Mouse (Mus musculus) liver, adult 2 months (tissue): ENCODE measurements at regions not wholly inside any gene's neighbourhood (a gene's known extent, or its start where the extent isn't known, plus 50 kb on each side); places are given as distances from the start of the nearest gene placed in this dataset.

Experiments
- DNase-seq: peaks from one replicate; pipeline ENCODE4 v3.0.0-alpha.2; 2011; ENCODE audit warnings: low read depth, low spot score; ENCODE audit errors: extremely low read depth
- H3K27ac ChIP-seq: fragments of 200-500 bp; replicated peaks from 2 replicates; pipeline ENCODE4 v1.5.1; 2012; ENCODE audit warnings: low read depth, mild to moderate bottlenecking, control low read depth, inconsistent platforms, low read length; ENCODE audit not compliant: insufficient read depth
- H3K27me3 ChIP-seq: fragments of 200-500 bp; 2 replicates; pipeline ENCODE4 v1.6.1; 2012; ENCODE audit warnings: mild to moderate bottlenecking, moderate library complexity, low read length, inconsistent platforms; ENCODE audit not compliant: control insufficient read depth, insufficient read depth
- H3K36me3 ChIP-seq: fragments of 200-500 bp; 2 replicates; pipeline ENCODE4 v1.6.1; 2012; ENCODE audit warnings: low read length, inconsistent platforms; ENCODE audit not compliant: control insufficient read depth, insufficient read depth
- H3K4me1 ChIP-seq: fragments of 200-500 bp; 2 replicates; pipeline ENCODE4 v1.6.1; 2011; ENCODE audit warnings: low read length; ENCODE audit not compliant: control insufficient read depth, insufficient read depth
- H3K4me3 ChIP-seq: fragments of 200-500 bp; 2 replicates; pipeline ENCODE4 v1.5.1; 2011; ENCODE audit warnings: low read depth, mild to moderate bottlenecking, control low read depth, low read length, moderate library complexity; ENCODE audit not compliant: insufficient read depth
- H3K79me2 ChIP-seq: fragments of 200-500 bp; 2 replicates; pipeline ENCODE4 v1.6.1; 2012; ENCODE audit warnings: inconsistent platforms, mild to moderate bottlenecking, low read length, moderate library complexity; ENCODE audit not compliant: control insufficient read depth, insufficient read depth
- H3K9ac ChIP-seq: fragments of 200-500 bp; 2 replicates; pipeline ENCODE4 v1.6.1; 2012; ENCODE audit warnings: low read depth, mild to moderate bottlenecking, control low read depth, inconsistent platforms, low read length
- CTCF ChIP-seq: fragments of 200-500 bp; IDR thresholded peaks from 2 replicates; pipeline ENCODE4 v1.5.1; 2011; ENCODE audit warnings: low read depth, low read length, control low read depth
- POLR2A ChIP-seq: fragments of 200-500 bp; IDR thresholded peaks from 2 replicates; pipeline ENCODE4 v1.6.1; 2011; ENCODE audit warnings: low read length, control low read depth; ENCODE audit not compliant: insufficient read depth; ENCODE audit errors: extremely low read depth
- WGBS: fragments of 180-500 bp; shearing (Covaris S2); methylation state at CpG from one replicate; pipeline ENCODE4 v1.1.7; 2018; 5-methylcytosine and 5-hydroxymethylcytosine counted together

DNA sequence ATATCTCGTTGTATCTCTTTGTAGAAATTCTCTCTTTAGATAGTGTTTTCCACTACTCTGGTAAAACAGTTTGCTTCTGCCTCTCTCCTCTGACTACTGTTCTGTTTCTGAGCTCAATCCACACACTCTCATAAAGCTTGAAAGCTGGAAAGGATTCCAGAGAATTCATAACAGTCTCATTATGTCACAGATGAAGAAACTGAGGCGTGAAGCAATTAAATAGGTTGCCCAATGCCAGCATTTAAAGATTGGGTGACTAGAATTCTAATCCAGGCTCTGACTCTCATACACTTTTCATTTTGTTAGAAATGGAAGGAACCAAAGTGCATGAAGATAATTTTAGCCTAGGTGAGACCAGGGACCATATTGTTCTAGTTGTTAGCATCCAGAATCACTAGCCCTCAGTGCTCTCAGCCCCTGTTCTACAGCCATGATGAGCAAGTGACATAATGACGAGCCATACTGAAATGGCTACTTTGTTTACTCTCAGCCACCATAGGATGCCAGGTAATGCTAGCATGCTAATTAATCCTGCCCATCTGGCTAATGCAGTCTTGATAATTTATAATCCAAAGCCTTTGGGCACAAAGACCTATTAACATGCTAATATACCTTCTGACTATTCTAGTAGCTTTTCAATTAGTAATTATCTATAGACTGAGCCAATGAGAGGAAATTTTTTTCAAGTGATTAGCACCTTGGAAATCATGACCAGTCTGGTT lies 341.7 kb downstream of the Sec23a start:
- Histone ChIP-seq H3K4me3 (no peak overlapping the region), H3K9ac (no peak overlapping the region), H3K27me3 (no peaks in the 10 kb centered on the region), H3K4me1 (no peaks in the 10 kb centered on the region), H3K27ac (no peak overlapping the region), H3K36me3 (no peaks in the 10 kb centered on the region), H3K79me2 (no peaks in the 10 kb centered on the region)
- WGBS: 72% methylated on average over 3 of the region's 3 CpGs
- TF ChIP-seq POLR2A (no peak), CTCF (no peak)
- DNase-seq: no peak

DNA sequence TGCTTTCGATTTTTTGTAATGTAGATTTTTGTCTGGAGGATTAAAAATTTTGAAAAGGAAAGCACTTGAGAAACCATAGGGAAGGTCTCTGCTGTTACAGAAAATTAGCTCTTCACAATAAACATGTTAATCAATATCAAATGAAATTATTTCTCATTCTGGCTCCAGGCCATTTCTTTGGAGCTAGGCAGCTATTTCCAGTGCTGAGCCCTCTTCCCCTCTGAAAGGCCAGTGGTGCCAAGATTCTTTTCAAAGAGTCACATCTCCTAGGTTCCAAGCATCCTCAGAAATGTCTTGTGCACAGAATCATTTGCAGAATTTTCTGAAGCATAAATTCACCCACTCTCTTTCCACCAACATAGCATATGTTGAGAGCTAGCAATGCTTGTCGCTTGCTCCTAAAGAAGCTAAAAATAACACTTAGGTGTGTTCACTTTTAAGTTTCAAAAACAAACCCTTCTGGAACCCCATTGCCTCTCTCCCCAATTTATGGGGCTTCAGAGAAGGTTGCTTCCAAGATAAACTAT lies 357.2 kb downstream of the Sec23a start:
- Histone ChIP-seq H3K27me3 (no peaks in the 10 kb centered on the region), H3K9ac (no peak overlapping the region), H3K79me2 (no peaks in the 10 kb centered on the region), H3K4me3 (no peak overlapping the region), H3K27ac (no peak overlapping the region), H3K36me3 (no peaks in the 10 kb centered on the region), H3K4me1 (no peaks in the 10 kb centered on the region)
- 86% methylated on average over 2 of the region's 2 CpGs for WGBS
- no peak for DNase-seq
- TF ChIP-seq POLR2A: no peak
- TF ChIP-seq CTCF: no peak

DNA sequence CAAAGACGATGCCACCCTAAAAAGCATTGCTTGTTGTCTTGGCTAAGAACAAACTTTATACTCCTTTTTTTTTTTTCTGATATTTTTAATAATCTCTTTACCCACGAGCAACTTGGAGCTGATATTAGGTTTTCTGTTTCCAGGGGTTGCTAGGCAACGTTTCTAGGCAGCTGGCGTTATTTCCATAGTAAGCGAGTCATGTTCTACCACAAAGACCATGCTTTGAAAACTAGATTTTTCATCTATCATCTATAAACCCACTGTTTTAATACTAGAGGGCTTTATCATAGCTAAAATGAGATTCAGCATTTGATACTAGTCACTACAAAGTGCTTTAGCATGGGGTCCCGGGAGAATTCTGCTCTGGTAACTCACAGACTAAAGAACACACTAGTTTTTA lies 358.1 kb downstream of the Sec23a start:
- Histone ChIP-seq H3K36me3 (no peaks in the 10 kb centered on the region), H3K4me3 (no peak overlapping the region), H3K27ac (no peak overlapping the region), H3K9ac (no peak overlapping the region), H3K4me1 (no peaks in the 10 kb centered on the region), H3K79me2 (no peaks in the 10 kb centered on the region), H3K27me3 (no peaks in the 10 kb centered on the region)
- TF ChIP-seq CTCF: no peak
- no peak for TF ChIP-seq POLR2A
- no peak for DNase-seq
- 83% methylated on average over 6 of the region's 6 CpGs for WGBS

- no peaks in the 10 kb centered on the region for H3K79me2 ChIP-seq
- WGBS: 74% methylated on average over 6 of the region's 6 CpGs
- no peak overlapping the region for H3K4me3 ChIP-seq
- no peak overlapping the region for H3K27ac ChIP-seq
- no peaks in the 10 kb centered on the region for H3K27me3 ChIP-seq
- TF ChIP-seq CTCF: no peak
- TF ChIP-seq POLR2A: no peak
- no peaks in the 10 kb centered on the region for H3K4me1 ChIP-seq
- H3K36me3 ChIP-seq: no peaks in the 10 kb centered on the region
- no peak for DNase-seq
- H3K9ac ChIP-seq: no peak overlapping the region
Observed at GRCm38 (mm10) chr12:58653222-58653621, 358.6 kb downstream of the Sec23a start.

GRCm38 (mm10) chr12:58652701-58653100 lies 359.1 kb downstream of the Sec23a start:
- Histone ChIP-seq H3K79me2 (no peaks in the 10 kb centered on the region), H3K27me3 (no peaks in the 10 kb centered on the region), H3K4me1 (no peaks in the 10 kb centered on the region), H3K9ac (no peak overlapping the region), H3K36me3 (no peaks in the 10 kb centered on the region), H3K27ac (no peak overlapping the region), H3K4me3 (no peak overlapping the region)
- no peak for DNase-seq
- 94% methylated on average over 4 of the region's 4 CpGs for WGBS
- TF ChIP-seq CTCF (no peak), POLR2A (no peak)

- H3K9ac ChIP-seq: no peak overlapping the region
- H3K36me3 ChIP-seq: no peaks in the 10 kb centered on the region
- H3K27me3 ChIP-seq: no peaks in the 10 kb centered on the region
- H3K4me3 ChIP-seq: no peak overlapping the region
- WGBS: 55% methylated on average over 4 of the region's 4 CpGs
- no peak overlapping the region for H3K27ac ChIP-seq
- no peak for DNase-seq
- no peak for TF ChIP-seq CTCF
- TF ChIP-seq POLR2A: no peak
- no peaks in the 10 kb centered on the region for H3K79me2 ChIP-seq
- no peaks in the 10 kb centered on the region for H3K4me1 ChIP-seq
Observed at GRCm38 (mm10) chr12:58648322-58648721, 363.5 kb downstream of the Sec23a start.
